Mouse (Mus musculus): ENCODE results near the gene Rnf169. TPM values are rescaled to one million over a fixed set of nuclear protein-coding genes. Genes with fewer than 3 reads are reported as not detected.

Gene Rnf169
- polyA plus RNA-seq, 1 experiment from 2014 or later = 4.5 TPM

DNA sequence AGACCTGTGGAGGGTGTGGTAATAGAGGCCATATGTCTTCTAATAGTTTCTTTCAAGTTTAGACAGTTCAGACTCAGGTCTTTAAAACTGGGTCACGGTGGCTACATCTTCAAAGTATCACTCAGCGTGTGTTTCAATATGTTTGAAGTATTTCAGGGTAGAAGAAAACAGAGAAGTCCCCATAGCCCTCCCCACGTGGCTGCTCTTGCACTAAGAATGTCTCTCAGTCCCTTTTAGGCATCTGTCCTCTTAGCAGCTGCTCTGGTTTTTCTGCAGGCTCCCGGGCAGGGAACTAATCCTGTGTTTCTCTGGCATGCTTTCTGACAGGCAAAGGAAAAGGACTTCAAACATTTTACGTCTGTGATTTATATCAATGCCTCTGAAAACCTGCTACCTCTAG, 104.4 kb downstream of the Rnf169 start:
- no peak overlapping the region for H3K9ac ChIP-seq (ENCODE audit: low read length)
- H3K4me2 ChIP-seq (ENCODE audit: low read length) = no peak overlapping the region; the same call in 1 of the 2 replicates
- peaks cover 2 to 7% of the 10 kb centered on the region in 2 experiments; a peak in 3 of 4 replicates for H3K4me1 ChIP-seq (ENCODE audit: control insufficient read depth in 2 of 2, insufficient read depth in 2 of 2, low read length in 2 of 2)
- no peak overlapping the region for H3K27ac ChIP-seq (replicated peaks in 1 of 2; ENCODE audit: control insufficient read depth in 1 of 2, insufficient read depth in 1 of 2, low read depth in 2 of 2, low read length in 2 of 2)
- no peaks in the 10 kb centered on the region for H3K27me3 ChIP-seq (ENCODE audit: control insufficient read depth, insufficient read depth, low read length)
- 28% methylated on average over 5 of the region's 5 CpGs for WGBS
- H3K4me3 ChIP-seq (ENCODE audit: control insufficient read depth in 1 of 2, insufficient read depth in 1 of 2, low read depth in 1 of 2, low read length in 2 of 2) = no peak overlapping the region
- H3K36me3 ChIP-seq (ENCODE audit: control insufficient read depth, insufficient read depth, low read length) = no peaks in the 10 kb centered on the region
- no peak for ATAC-seq (ENCODE audit: insufficient number of reproducible peaks, insufficient read depth, low FRiP score, low read depth)
- no peaks in the 10 kb centered on the region for H3K9me3 ChIP-seq (ENCODE audit: control insufficient read depth, low read length)

GRCm38 (mm10) chr7:99873965-99874364, 106.3 kb downstream of the Rnf169 start:
- Histone ChIP-seq H3K27ac (replicated peaks in 1 of 2; ENCODE audit: control insufficient read depth in 1 of 2, insufficient read depth in 1 of 2, low read depth in 2 of 2, low read length in 2 of 2) (no peak overlapping the region), H3K4me3 (ENCODE audit: control insufficient read depth in 1 of 2, insufficient read depth in 1 of 2, low read depth in 1 of 2, low read length in 2 of 2) (no peak overlapping the region), H3K27me3 (ENCODE audit: control insufficient read depth, insufficient read depth, low read length) (no peaks in the 10 kb centered on the region), H3K9ac (ENCODE audit: low read length) (no peak overlapping the region), H3K36me3 (ENCODE audit: control insufficient read depth, insufficient read depth, low read length) (no peaks in the 10 kb centered on the region), H3K9me3 (ENCODE audit: control insufficient read depth, low read length) (no peaks in the 10 kb centered on the region), H3K4me1 (ENCODE audit: control insufficient read depth in 2 of 2, insufficient read depth in 2 of 2, low read length in 2 of 2) (peaks cover 2 to 7% of the 10 kb centered on the region in 2 experiments; a peak in 3 of 4 replicates), H3K4me2 (ENCODE audit: low read length) (no peak overlapping the region)
- no peak for ATAC-seq (ENCODE audit: insufficient number of reproducible peaks, insufficient read depth, low FRiP score, low read depth)
- WGBS = 24% methylated on average over 6 of the region's 6 CpGs

Other genes starting within 250 kb of the Rnf169 start
- not detected in 2 replicates for gene Olfr521, start 216.9 kb downstream of the Rnf169 start, polyA plus RNA-seq (2014; fragmentation: Nextera tagmentation; extraction: Ambion mirVana)
- gene Neu3, start 152.0 kb downstream of the Rnf169 start, polyA plus RNA-seq (2014; fragmentation: Nextera tagmentation; extraction: Ambion mirVana) = 4.0 and 4.2 TPM in 2 replicates
- 0.09 TPM in 2 replicates for gene Xrra1, start 121.3 kb downstream of the Rnf169 start, polyA plus RNA-seq (2014; fragmentation: Nextera tagmentation; extraction: Ambion mirVana)
- gene Spcs2, start 117.0 kb downstream of the Rnf169 start, polyA plus RNA-seq (2014; fragmentation: Nextera tagmentation; extraction: Ambion mirVana) = 169 TPM in 2 replicates
- gene Chrdl2, start 25.7 kb upstream of the Rnf169 start, polyA plus RNA-seq (2014; fragmentation: Nextera tagmentation; extraction: Ambion mirVana) = 0.30 TPM in 1 of 2 replicates, not detected in the other
- 31.8 and 35.1 TPM in 2 replicates for gene Pold3, start 141.1 kb upstream of the Rnf169 start, polyA plus RNA-seq (2014; fragmentation: Nextera tagmentation; extraction: Ambion mirVana)
- gene Lipt2, start 178.8 kb upstream of the Rnf169 start, polyA plus RNA-seq (2014; fragmentation: Nextera tagmentation; extraction: Ambion mirVana) = 14.7 and 18.0 TPM in 2 replicates
- gene Kcne3, start 196.1 kb upstream of the Rnf169 start, polyA plus RNA-seq (2014; fragmentation: Nextera tagmentation; extraction: Ambion mirVana) = 6.2 and 8.0 TPM in 2 replicates
- gene Pgm2l1, start 246.9 kb upstream of the Rnf169 start, polyA plus RNA-seq (2014; fragmentation: Nextera tagmentation; extraction: Ambion mirVana) = 1.7 and 2.1 TPM in 2 replicates

Measured in heart, embryonic 14.5 days (tissue).